Mouse (Mus musculus) natural killer cell, adult 2 months (primary cell): Measurements from ENCODE around the gene Tgif1.

Source experiments
- DNase-seq, 2 experiments: peaks; one replicate each; pipeline ENCODE4 v3.0.0; 2022; ENCODE audit warnings: low spot score in 2 of 2

The Tgif1 gene

DNA sequence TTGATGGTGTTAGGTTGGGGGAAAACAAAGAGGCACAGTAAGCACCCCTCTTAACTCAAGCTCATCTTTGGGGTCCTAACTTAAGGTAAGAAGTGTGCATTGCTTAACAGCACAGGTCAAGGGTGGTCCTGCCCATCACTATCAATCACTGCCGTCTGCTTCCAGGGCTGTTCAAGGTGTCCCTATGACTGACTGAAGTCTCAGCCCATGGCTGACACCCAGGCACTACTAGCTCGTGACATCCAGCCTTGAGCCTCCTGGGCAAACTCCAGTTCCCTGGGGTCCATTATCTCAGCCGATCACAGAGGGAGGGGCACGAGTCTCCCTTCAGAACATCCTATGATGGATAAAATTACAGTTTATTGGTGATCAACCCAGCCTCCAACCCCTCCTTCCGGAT, 12.7 kb upstream of the Tgif1 start:
- no peak for DNase-seq

DNA sequence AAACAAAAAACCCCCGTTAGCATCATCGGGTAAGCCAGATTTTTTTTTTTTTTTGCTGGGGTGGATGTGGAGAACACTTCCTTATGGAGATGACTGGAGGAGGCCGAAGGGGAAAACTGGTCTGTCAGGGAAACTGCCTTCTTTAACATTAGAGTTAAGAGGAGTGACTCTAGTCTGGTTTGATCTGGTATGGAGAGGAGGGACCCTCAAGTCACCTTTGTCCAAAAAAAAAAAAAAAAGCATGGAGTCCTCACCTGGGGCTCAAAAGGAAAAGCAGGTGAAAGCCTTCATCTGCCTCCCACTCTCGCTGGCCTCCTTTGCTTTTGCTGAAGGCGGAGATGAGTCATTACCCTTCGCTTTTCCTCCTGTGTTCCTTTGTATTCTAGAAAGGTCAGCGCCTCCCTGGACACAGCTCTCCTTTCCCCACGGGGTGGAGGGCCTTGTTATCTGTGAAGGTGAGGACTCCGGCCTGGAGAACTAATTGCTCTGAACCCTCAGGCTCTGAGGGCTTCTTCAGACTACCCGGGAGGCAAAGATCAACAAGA, 11.8 kb upstream of the Tgif1 start:
- no peak for DNase-seq

DNA sequence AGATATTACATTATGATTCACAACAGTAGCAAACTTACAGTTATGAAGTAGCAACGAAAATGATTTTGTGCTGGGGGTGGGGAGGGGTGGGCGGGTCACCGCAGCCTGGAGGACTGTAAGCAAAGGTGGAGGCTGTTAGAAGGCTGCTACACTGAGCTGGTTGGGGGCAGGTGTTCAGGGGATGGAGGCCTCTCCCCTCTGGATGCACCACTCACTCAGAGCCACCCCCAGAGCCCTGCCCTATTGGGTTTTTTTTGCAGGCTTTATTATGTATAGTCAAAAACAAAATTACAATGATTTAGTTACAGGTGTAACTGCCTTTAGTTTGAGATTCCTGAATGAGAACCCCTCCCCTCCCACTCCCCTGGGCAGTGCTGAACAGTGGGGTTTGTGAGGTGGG, 11.3 kb upstream of the Tgif1 start:
- no peak for DNase-seq

DNA sequence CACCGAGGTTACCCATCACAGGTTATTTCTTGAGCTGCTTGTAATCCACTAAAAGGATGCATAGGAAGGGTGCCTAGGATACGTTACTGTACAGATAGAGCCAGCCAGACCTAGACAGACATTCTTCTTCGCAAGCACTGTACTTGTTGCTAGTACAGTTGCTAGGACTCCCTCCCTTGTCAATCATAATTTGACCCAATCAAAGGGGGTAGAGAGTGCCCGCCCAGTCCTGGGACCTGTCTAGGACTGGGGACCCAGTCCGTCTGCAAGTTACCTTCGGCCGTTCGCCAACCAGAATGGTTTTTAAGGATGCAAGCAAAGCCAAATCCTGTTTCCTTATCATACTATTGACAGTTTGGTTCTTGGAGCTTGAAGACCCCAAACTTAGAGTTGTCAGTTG, 10.8 kb upstream of the Tgif1 start:
- DNase-seq = no peak

DNA sequence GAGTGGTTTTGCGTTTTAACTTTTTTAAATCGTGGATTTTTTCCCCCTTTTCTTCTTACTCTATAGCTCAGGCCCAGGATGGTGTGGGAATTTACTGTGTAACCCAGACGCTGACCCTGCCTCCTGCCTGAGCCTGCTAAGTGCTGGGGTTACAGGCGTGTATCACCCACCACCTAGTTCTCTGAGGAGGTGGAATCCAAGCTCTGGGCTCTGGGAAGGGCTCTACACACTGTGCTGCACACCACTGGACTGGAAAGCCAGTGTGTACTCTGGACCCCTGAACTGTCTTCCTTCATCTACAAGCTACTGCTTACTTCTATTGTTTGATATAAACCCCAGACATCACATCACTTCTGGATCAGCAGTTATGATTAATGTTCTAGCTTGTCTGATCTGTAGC, 5.5 kb upstream of the Tgif1 start:
- DNase-seq = no peak

DNA sequence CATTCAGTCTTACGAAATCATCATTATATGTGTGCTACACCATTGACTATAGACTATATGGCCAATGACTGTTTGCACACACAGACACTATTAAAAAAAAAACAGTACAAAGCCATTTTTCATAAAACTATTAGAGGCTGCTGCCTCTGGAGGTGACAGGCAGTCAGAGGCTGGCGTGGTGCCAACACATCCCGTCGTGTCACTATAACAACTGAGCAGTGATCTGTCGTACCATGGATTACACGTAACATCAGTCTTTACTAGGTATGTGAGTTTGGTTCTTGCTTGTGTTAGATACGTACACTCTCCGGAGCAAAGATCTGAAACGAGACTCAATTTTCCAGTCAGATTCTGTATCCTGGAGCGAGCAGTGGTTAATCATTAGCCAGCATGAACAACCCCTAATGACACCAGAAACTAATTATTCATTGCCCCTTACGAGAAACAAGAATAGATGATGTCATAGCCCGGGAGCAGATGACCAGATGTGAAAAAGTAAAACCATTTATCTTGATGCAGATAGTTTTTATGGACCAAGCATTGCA, 3.6 kb upstream of the Tgif1 start:
- no peak for DNase-seq

DNA sequence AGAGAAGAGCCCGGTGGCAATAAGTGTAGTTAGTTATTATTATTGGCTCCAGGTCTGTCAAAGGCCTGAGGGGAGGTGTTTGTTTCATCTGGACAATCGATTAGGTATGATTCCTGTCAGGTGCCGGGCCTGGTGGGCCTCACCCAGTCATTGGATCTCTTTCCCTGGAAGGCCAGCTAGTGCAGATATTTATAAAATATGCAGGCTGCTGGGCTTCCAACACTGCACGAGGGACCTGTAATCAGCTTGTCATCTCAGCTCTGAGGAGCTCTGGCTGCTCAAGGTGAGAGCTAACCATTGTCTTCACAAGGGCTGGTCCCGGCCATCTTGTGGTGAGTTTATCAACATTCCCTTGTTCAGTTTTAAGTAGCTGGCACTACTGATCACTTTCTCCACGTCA, 675 bp upstream of the Tgif1 start:
- no peak for DNase-seq

DNA sequence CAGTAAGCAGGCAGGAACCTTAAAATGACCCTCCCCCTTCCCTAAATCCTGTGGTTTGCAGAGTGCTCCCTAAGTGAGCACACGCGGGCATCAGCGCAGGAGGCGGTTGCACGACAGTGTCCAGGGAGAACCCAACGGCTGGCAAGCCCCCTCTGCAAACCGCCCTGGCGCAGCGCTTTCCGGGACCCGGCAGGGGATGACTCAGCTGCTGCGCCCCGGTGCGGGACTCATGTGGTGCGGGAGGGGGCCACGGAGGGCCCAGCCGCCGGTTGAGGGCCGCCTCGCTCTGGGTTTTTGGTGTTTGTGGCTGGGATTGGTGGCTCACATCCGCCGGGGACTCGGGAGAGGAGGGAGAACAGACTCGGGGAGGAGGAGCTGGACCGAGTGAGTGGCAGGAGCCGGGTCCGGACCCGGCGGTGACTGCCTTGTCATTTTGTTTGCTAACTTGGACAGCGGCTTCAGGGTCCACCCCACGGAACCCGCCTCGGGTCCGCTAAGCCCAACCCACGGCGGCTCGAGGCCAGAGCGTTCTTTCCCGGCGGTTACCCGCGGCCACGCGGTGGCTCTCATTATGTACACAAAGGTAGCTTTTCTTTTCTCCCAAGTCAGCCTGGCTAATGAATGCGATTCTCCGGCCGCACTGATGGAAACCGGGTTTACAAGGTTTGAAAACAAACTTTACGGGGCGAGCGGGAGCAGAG, 510 bp downstream of the Tgif1 start:
- DNase-seq = peak; percentile 77 to 78

DNA sequence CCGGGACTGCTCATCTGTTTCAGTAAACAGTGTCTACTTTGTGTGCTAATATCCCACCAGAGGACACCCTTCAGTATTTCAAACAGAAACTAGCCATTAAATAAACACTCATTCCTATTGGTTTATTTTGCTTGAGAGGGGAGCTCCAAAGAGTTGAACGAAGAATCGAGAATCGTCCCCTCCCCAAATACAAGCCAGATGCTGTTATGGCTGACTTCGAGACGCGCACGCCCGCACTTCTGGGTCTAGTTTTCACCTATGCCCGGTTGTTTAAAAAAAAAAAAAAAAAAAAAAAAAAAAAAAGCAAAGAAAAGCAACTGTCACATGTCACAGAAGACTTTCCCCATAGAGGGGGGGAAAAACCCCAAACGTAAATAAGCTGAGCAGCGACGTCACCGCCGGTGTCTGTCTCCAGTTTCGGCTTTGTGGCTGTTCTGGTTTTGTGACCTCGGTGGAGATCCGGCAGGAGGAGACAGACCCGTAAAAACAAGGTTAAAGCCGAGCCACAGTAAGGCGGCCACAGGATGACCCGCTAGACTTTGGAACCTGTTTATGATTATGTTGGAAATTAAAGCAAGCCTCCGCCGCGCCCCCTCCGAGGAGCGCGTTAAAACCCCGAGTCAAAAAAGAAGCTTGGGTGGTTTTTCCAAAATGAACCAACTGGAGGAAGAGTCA, 1.2 kb downstream of the Tgif1 start:
- DNase-seq = peak; percentile 94 to 95

DNA sequence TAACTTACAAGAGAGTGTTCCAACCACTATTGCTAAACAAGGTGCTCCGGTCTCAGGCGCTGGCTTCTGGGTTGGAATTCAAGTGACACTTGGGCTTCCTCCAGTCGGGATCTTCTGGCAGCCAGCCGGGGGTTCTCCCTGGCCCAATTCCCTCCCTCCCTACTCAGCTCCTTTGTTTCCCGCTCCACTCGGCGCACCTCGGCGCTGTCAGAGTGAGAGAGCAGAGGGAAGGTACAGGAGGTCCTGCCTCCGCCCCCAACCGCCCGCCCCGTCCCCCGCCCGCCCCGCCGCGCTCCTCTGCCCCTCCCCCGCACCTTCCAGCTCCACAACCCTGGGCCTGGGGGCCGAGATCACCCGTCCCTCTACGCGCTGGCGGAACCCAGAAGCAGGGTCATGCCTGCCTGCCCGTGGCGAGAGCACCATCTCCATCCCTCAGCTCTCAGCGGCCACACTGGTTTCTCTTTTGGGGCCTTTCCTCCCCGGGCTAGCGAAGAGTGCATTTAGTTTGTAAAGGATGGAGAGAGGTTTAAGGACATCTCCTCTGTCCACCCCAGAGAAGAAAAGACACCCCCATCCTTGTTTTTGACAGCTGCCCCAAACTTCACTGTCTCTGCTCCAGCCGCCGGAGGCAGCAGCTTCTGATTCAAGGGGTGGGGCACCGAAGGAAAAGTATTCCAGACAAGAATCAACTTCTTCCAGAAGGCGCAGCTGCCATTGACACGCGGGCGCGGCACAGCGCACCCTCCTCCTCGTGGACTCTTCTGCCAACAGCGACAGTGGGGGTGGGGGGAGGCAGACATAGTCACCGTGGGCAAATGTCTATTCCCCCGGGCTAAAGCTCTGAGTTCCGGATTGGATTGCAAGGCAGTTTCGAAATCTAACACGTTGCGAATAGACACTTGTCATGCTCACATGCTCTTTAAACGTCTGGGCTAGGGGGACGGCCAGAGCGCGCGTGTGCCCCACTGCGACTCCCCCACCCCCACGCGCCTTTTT, 2.1 kb downstream of the Tgif1 start:
- DNase-seq = peak; percentile 77 to 88

DNA sequence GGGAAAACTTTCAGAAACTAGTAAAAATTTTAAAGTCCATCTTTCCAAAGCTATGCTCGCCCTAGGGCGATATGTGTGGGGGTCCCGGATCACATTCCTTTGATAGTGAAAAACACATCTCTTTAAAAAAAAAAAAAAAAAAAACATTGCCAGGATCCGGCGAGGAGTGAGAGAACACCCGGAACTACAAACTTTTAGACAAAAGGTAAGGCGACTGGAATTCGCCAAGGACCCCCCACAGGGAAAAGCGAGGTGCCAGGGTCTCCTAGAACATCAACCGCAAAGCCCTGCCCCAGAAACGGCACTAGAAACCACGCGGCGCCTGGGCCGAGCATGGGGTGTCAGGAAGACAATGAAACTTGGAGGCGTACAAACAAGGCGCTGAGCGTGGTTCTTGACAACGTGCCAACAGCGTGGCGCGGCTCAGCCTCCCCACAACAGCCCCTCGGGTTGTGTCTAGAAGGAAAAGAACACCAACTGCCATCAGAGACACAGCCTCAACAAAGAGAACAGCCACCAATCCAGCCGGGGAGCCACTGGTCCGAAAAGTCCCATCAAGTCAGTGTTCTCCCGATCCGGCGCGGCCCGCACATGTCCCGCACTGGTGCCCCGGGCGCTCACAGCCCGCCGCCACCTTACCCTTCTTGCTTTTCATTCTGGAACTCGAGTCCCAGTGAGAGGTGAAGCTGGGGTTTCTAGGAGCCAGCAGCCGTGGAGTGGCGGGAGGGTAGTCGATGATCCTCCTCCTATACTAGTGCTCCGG, 2.9 kb downstream of the Tgif1 start:
- DNase-seq = peak; percentile 60 to 67

DNA sequence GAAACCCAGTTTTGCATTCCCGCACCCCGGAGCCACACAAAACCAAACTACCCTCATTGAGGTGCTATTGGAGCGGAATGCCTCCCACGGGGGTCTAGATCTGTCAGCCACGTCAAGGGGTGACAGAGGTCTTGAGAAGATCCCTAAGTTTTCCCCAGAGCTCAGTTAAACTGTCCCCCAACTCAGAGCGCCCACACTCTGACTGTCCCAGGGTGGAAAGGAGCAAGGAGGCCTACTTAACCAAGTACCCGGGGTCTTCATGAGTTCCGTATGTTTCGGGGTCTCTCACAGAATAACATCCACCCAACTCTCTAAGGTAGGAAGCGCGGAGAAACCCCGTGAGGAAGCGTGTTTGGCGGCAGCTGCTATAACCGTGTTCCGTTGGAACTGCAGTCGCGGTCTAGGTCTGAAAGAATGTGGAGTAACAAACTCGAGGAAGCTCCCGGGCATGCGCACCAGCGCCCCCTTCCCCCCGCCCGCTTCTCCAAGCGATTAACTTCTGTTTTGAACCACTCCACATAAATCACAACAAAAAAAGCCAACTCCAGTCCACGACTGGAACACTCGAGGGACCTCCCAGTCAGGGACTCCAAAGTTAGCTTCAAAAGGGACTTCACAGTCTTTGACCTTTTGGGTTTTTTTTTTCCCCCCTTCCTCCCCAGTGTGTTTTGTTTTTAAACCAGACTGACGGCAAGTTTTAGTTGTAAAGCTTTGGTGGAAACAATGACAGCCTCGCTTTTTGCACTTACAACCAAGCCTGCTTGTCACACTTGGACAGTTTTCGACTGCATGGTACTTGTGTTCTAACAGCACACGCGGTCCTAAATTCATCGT, 3.7 kb downstream of the Tgif1 start:
- DNase-seq = peak; percentile 76 to 84

DNA sequence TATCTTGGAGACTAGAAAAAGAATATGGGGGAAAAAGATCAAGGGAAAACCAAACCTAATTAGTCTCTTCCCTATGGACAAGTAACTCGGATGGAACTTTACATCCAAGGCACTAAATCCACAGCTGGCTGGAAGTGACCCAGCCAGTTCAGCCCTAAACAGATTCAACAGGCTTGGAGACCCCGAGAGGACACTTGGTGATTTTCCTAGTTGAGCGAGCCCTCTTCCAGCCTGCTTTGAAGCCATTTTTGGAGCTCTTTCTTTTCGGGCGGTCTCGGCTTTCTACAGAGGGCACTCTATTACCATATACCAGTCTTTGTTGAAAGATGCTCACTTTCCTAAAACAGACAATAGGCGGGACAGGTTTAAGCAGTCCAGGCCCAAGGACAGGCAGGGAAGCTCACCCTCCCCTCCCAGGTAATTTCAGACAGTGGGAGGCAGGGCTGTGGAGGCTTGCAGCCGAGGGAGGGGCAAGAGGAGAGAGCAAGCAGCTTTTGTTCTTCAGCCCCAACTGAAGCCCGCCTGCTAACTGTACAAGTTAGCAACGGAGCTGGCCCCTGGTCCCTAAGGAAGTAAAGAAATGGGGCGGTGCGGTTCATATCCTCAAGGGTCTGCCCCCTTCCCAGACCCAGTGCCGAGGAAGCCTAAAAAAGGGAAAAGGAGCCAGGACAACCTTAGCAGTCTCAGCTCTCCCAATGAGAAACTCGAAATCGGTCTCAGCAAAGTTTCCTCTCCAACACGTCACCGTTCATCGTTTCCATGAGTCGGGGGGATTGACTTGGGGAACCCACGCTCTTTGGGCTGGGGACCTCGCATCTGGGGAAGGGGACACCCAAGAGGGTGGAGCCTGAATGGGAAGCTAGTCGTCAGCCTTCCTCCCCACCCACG, 4.6 kb downstream of the Tgif1 start:
- DNase-seq = peak; percentile 23 to 38

DNA sequence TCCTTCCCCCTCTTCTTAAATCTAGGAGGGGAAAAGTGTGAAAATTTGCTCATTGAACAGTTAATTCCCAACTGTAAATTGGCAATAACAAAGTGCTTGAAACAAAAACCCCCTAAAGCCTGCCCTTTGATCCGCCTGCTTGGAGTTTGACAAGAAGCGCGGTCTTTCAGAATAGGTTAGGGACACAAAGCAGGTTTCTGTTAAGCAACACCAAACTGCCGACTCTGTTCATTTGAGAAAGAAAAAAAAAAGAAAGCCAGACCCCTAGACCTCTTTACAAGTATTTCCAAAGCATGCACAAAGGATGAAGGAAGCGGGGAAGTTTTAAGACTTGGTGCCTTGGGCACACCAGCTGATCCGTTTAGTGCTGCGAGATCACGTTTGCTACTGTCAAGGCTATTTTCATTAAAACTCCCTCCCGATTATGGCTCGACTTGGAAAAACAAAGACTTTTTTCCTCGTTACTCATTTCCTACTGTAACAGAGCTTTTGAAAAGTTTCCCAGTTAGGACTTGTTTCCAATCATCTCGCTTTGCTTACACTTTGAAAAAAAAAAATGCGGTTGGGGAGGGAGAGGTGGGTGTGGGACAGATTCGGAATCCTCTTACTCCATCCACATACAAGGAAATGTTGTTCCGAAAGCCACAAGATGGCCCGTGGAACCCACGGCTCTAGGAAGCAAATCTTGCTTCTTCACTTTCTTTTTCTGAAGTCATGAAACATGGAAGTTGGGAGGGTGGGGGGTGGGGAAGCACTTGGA, 5.4 kb downstream of the Tgif1 start:
- no peak for DNase-seq

DNA sequence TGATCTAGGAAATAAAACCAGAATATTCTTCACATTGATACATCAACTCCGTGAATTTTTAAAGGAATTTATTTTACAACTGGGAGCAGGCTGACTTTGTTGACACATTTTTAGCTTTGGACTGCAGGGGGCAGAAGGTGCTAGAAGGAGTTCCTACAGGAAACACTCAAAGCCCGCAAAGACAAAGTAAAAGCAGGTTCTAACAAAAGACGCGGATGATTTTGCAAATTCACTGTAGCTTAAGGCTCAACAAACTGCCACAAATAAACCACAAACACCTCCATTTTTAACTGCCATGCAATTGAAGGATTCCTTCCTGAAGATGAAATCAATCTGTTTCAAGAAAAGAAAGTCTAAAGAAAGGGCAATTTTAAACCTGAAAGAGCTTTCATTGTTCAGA, 6.3 kb downstream of the Tgif1 start:
- DNase-seq = peak; percentile 62 to 67

DNA sequence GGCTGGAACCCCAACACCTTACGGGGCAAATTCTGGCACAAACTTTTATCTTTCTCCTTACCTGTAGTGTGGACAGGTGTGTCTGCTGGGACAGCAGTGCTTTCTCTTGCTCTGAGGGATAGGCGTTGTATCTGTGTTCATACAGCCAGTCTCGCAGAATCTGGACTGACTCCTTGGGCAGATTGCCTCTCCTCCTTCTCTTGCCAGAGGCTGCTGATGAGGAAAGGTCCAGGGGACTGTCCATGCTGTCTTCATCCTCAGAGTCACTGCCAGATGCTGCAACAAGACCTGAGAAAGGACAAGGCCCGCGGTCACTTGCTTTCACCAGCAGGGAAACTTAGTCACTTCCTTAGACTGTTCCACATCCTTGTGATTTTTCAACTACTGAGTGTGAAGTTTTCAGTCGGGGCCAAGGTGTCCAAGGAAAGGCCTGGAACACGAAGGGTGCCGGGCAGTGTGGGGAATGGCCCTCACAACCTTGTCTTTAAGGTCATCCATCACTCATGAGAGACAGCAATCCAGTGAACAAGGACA, 7.2 kb downstream of the Tgif1 start:
- no peak for DNase-seq

DNA sequence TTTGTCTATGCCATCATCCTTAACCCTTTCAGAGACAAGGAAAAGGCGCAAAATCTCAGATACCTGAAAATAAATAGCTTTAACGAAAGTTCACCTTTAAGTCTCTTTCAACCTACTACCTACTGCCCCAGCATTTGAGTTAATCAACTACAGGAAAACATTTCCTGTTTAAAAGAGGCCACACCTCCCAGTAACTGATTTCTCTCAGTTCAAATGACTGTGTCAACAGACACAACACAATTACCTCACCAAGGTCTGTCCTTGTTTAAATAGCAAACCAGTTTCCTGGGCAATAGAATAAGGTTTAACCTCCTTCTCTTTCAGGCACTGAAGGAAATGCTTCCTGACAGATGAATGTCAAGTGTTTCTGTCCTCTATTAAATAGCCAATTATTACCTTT, 7.8 kb downstream of the Tgif1 start:
- DNase-seq = no peak

DNA sequence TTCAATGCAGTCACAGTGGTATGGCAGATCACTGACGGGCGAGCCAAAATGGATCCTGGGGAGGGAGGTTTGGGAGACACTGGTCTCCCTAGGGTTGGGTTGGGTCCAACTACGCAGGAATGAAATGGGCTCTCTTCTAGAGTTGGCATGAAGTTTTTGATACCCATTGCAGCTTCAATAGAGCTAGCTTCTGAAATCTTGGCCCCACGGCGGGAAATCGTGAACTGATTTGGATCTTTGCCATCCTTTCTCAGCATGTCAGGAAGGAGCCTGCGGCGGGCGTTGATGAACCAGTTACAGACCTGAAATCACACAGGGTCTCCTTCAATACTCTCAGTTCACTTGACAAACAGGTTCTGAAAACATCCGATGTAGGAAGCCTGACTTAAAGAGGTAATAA, 8.4 kb downstream of the Tgif1 start:
- no peak for DNase-seq
